Mouse (Mus musculus) right cerebral cortex, adult 18-20 months (tissue): ENCODE results near the gene Olfr1079.
"Not testable (repeated sequence)": the region's sequence is repeated elsewhere in the genome, so short reads cannot be mapped to it uniquely, and the experiment has no call there.

Experiments
- DNase-seq: peaks from one replicate; pipeline ENCODE4 v3.0.0; 2022; ENCODE audit warnings: mixed read lengths

The Olfr1079 gene

GRCm38 (mm10) chr2:86542380-86542779 is at the start of gene Olfr1079:
Gene Olfr1079, minus strand, starts transcription at chr2:86542480.
- no peak for DNase-seq

GRCm38 (mm10) chr2:86558135-86558534 is 15.9 kb upstream of the Olfr1079 start, which contains the start of gene Olfr1080:
Gene Olfr1080, minus strand, starts transcription at chr2:86558235.
- not testable (repeated sequence) for DNase-seq

- DNase-seq = peak; percentile 2
Observed at GRCm38 (mm10) chr2:86530991-86531390, 11.3 kb downstream of the Olfr1079 start.

GRCm38 (mm10) chr2:86508161-86508560 is 34.1 kb downstream of the Olfr1079 start, which contains the start of gene Olfr1076:
Gene Olfr1076, plus strand, starts transcription at chr2:86508461.
- DNase-seq = no peak

GRCm38 (mm10) chr2:86487286-86487685 is 55.0 kb downstream of the Olfr1079 start, which contains the start of gene Olfr228:
Gene Olfr228, minus strand, starts transcription at chr2:86487386.
- DNase-seq = no peak
